Mouse (Mus musculus) kidney, adult 2 months (tissue): ENCODE measurements at regions not wholly inside any gene's neighbourhood (a gene's known extent, or its start where the extent isn't known, plus 50 kb on each side); places are given as distances from the start of the nearest gene placed in this dataset.

ENCODE experiments used
- CTCF ChIP-seq: fragments of 200-500 bp; conservative IDR thresholded peaks from 2 replicates; pipeline ENCODE4 v1.5.1; 2011; ENCODE audit warnings: low read depth, mild to moderate bottlenecking, control low read depth, low read length, moderate library complexity, mixed read lengths; ENCODE audit not compliant: insufficient read depth, insufficient read length
- POLR2A ChIP-seq: fragments of 200-500 bp; IDR thresholded peaks from one replicate; pipeline ENCODE4 v1.6.1; 2011; ENCODE audit warnings: low read depth, low read length, control low read depth

DNA sequence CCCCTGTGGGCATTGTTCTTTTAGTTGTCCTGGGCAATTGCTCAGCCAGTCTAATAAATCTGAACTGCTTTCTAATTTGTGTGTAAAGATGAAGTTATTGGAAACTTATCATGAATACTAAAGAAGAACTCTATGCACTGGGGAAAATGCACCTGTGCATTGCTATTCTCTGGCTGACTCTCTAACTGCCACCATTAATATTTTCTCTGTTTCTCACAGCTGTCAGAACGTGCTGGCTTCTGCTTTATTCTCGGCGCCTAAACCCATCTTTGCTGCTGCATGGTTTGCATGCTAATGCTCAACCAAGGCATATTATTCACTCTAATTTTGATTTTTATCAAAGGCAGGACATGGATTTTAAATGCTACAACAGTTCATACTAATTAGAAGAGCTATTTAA, 128.9 kb upstream of the Gm527 start:
- TF ChIP-seq CTCF, result no peak
- TF ChIP-seq POLR2A, result no peak
